Mouse (Mus musculus) neural tube, embryonic 12.5 days (tissue): ENCODE measurements at regions not wholly inside any gene's neighbourhood (a gene's known extent, or its start where the extent isn't known, plus 50 kb on each side); places are given as distances from the start of the nearest gene placed in this dataset.
A peak's percentile ranks its signal among the peaks of the same experiment; 100 is the strongest.

Source experiments
- ATAC-seq: fragments of 200-750 bp; cut with Nextera tagmentation; 2 replicates; pipeline ENCODE4 v1.8.0; 2017; ENCODE audit warnings: low read depth, mild to moderate bottlenecking, moderate TSS enrichment, moderate library complexity; ENCODE audit not compliant: low FRiP score
- H3K27ac ChIP-seq: fragments of 300-500 bp; sonication (generic); 2 replicates; pipeline ENCODE4 v1.5.1; 2016
- H3K27me3 ChIP-seq: fragments of 300-500 bp; sonication (generic); replicated peaks from 2 replicates; pipeline ENCODE4 v1.6.1; 2016; ENCODE audit warnings: mild to moderate bottlenecking
- H3K36me3 ChIP-seq: fragments of 300-500 bp; sonication (generic); 2 replicates; pipeline ENCODE4 v1.6.1; 2016; ENCODE audit warnings: mild to moderate bottlenecking
- H3K4me1 ChIP-seq: fragments of 300-500 bp; sonication (generic); 2 replicates; pipeline ENCODE4 v1.6.1; 2016
- H3K4me2 ChIP-seq: fragments of 300-500 bp; sonication (generic); replicated peaks from 2 replicates; pipeline ENCODE4 v1.6.1; 2016; ENCODE audit warnings: mild to moderate bottlenecking
- H3K4me3 ChIP-seq: fragments of 300-500 bp; sonication (generic); 2 replicates; pipeline ENCODE4 v1.5.1; 2016
- H3K9ac ChIP-seq: fragments of 300-500 bp; sonication (generic); 2 replicates; pipeline ENCODE4 v1.6.1; 2016; ENCODE audit warnings: mild to moderate bottlenecking
- H3K9me3 ChIP-seq: fragments of 300-500 bp; sonication (generic); 2 replicates; pipeline ENCODE4 v1.6.1; 2016; ENCODE audit warnings: mild to moderate bottlenecking
- WGBS: fragments of 180-500 bp; shearing (Covaris S2); methylation state at CpG from one replicate; pipeline ENCODE4 v1.1.7; 2016; 5-methylcytosine and 5-hydroxymethylcytosine counted together

DNA sequence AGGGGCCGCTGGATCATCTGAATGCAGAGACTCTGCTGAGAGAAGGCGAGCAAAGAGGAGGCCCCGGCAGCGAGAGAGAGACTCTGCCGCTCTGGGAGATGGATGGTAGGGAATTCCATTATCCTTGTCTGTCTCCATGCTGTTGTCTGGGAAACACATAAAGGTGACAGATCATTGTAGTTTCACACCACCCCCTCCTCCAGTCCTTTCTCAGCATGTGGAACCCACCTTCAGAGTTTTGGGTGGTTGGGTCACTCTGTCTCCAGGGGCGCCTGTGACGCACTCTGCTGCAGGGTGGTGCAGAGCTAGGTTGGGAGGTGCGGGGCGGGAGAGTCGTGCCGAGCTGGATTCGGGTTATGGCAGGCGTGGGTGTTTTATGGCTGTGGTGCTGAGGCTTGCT lies 164.1 kb upstream of the Glra1 start:
- H3K4me3 ChIP-seq: no peak overlapping the region; the same call in 1 of the 2 replicates
- H3K27me3 ChIP-seq: no peaks in the 10 kb centered on the region
- peaks cover 12% of the 10 kb centered on the region; the same call in 1 of the 2 replicates for H3K4me1 ChIP-seq
- no peak overlapping the region for H3K9ac ChIP-seq
- H3K36me3 ChIP-seq: no peaks in the 10 kb centered on the region
- peak; percentile 80 for ATAC-seq
- WGBS: 13% methylated on average over 13 of the region's 13 CpGs
- 0 out of 2 replicates have a peak overlapping the region, but pooled peaks have one; percentile 38 for H3K27ac ChIP-seq
- H3K4me2 ChIP-seq: peak overlapping the region; percentile 41
- H3K9me3 ChIP-seq: 0 out of 2 replicates have a peak, but pooled peaks cover 4% of the 10 kb centered on the region

DNA sequence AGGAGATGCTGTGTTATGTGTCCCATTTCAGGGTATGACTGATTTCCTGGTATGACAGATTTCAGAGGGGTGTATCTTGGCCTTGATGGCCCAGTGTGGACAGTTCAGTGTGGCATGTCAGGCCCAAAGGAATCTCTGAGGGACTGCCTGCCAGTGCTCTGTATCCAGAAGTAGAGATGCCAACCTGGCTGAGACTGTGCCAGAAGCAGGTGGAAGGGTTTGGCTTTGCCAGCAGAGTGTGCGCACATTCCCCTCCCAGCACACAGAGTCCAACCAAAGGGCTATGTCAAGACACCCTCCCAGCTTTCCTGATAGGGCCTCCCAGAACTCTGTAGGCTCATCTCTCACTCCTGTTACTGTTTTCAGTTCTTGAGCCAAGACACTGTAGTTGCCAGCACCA lies 156.8 kb upstream of the Glra1 start:
- Histone ChIP-seq H3K27me3 (no peaks in the 10 kb centered on the region), H3K4me2 (no peak overlapping the region), H3K27ac (no peak overlapping the region), H3K9ac (no peak overlapping the region), H3K36me3 (no peaks in the 10 kb centered on the region), H3K4me1 (no peaks in the 10 kb centered on the region), H3K9me3 (no peaks in the 10 kb centered on the region), H3K4me3 (no peak overlapping the region)
- ATAC-seq: no peak
- WGBS: 88% methylated on average over 1 of the region's 1 CpGs
